Mouse (Mus musculus) telencephalon, adult 2 months (tissue): ENCODE data around the gene Zfp819.

ENCODE experiments used
- DNase-seq: peaks from one replicate; pipeline ENCODE4 v3.0.0-alpha.2; 2011; ENCODE audit warnings: low read depth, low spot score

The Zfp819 gene

DNA sequence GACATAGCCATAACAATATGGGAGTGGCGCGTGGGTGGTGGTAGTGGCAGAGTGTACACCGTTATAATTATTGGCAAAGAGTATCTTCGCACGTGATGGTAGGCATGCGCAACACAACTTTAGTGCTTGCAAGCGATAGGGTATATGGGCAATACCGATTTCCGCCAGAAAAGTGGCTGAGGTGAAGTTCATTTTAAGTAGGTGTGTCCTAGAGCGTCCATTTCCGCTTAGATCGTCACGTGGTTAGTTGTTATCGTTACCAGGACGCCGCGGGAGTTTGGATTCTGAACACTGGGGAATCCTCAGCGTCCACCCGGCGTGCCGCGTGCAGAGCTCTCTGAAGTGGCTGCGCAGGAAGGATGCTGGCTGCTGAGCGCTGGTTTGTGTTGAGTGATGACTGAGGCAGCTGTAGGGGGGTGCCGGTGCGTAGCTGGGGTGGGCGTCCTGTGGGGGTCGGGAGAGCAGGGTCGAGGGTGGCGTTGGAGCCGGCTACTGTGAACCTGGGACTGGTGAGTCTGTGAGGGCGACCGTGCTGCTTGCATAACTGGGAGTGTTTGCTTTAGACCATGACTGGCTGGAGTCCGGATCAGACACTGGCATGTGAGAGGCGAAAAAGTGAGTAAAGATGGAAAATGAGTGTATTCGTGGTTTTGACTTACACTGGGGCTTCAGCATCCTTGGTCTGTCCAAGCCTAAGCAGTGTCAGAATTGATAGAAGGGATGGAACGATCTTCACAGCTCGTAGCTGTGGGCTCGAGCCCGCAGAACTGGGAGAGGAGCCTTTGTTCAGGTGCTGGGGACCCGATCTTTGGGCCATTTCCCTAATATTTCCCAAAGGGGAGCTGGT, at the start of gene Zfp819:
TSS of gene Zfp819 (plus strand) at position 274 of the 847 bp plus-strand sequence.
- peak; percentile 61 for DNase-seq

DNA sequence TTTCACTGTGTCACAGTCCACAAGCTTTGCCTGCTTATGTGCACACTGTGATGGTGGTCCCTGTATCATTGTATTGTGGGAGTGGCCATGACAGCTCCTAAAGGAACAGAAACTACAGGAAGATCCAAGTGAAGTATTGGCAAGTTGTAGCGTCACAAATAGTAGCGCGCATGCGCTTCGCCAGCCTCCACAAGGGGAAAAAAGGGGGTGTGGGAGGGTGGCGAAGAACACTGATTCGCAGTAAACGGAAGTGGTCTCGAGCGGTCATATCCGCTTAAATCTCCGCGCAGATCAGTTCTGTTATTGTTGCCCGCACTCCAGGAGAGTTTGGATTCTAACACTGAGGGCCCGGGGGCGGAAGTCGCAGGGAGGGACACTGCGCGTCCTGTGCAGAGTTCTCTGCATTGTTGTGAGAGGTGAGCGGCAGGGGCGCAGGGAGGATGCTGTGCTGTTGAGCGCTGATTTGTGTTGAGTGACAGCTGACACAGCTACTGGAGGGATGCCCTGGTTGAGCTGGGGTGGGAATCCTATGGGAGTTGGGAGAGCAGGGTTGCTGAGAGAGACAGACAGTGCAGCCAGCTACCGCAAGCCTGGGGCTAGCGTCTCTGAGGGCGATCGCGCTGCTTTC, 44.8 kb upstream of the Zfp819 start, which contains the start of gene Zfp658:
TSS of gene Zfp658 (plus strand) at position 251 of the 628 bp plus-strand sequence.
- peak; percentile 94 for DNase-seq

DNA sequence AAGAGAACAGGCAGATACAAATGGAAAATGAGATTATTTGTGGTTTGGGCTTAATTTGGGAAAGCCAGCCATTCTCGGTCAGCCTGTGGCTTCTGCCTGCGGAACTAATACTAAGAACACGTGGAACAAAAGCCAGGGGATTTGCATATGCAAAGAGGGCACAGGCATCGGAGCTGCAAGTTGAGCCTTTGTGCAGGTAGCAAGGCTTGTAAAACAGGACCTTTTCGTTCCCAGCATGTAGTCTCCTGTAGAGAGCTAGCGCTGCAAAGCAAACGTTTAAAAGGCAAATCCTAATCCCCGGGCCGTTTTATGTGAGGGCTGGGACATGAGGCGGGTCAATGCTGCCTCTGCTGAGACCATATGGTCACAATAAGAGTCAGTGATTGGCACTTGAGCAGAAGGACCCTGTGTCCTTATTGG, 44.3 kb upstream of the Zfp819 start:
- no peak for DNase-seq

DNA sequence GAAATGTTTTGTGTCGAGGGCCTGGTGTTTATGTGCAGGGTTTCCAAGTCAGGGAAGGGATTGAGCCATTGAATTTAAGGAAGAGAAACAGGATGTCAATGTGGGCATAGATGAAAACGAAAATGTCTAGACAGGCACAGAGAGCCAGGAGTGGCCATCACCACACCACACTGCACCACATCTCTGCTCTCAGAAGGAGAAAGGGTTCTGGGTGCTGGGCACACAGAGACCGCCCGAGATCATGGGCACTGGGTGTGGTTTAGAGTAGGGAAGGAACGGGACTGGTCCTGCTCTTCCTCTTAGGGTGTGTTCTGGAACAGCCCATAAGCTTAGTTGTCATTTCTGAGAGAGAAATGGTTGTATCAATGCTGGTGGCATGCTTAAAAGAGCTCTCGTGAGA, 43.7 kb upstream of the Zfp819 start:
- DNase-seq = no peak

DNA sequence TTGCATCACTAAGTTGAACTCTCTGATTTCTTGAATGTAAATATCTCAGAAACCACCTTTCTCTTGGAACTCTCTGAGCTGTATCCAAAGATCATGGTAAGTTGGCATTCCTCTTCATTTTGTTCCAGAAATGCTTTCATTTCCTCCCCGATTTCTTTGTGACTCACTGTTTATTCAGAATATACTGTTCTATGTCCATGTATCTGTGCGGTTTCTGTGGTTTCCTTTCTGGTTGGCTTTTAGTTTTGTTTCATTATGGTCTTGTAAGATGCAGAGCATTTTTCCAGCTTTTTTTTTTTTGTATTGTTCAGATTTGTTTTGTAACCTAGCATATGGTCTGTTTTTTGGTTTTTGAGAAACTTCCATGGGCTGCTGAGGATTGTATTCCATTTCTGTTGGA, 35.8 kb upstream of the Zfp819 start:
- DNase-seq = no peak

DNA sequence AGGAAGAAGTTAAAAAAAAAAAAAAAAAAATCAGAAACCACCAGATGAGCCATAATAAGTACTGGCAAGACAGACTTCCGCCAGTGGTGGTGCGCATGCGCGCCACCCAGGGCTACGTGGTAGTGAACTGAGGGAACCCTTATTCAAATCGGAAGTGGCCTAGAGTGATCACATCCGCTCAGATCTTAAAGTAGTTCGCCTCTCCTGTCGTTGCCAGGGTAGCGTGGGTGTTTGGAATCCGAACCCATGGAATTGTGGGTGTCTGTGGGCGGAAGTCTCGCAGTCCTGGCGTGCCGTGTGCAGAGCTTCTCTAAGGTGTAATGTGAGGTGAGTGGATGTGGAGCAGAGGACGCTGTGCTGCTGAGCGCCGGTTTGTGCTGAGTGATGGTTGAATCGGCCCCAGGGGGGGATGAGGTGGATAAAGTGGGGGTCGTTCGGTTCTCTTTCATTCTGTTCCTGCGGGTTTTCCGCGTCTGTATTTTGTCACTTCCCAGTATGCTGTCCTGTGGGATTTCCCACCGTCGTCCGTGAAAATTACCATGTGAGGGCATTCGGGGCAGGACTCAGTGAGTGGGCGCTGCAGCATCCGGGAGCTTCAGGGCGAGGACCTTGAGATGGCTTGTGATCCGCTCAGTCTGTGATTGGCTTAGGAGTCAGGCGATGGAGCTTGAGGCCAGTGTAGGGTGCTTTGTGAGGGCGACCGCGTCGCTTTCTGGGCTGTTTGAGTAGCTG, 27.4 kb upstream of the Zfp819 start, which contains the start of gene Zfp719:
TSS of gene Zfp719 (plus strand) at position 171 of the 732 bp plus-strand sequence.
- DNase-seq = peak; percentile 100

DNA sequence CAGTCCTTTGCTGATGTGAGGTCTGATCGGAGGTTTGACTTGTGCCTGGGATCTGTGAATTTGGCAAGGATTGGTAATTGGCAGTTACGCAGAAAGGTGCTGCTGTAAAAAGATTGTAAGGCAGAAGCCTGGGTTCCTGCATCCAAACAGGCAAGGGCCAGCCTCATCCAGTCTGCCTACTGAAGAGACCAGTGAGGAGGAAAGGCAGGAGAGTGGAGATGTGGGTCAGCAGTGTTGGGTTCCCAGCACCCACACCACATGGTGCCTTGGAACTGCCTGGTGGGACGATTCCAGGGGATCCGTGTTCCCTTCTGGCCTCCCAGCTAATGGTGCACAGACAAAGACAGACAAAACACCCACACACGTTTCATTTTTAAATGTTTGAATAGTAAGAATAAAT, 26.4 kb upstream of the Zfp819 start:
- no peak for DNase-seq

DNA sequence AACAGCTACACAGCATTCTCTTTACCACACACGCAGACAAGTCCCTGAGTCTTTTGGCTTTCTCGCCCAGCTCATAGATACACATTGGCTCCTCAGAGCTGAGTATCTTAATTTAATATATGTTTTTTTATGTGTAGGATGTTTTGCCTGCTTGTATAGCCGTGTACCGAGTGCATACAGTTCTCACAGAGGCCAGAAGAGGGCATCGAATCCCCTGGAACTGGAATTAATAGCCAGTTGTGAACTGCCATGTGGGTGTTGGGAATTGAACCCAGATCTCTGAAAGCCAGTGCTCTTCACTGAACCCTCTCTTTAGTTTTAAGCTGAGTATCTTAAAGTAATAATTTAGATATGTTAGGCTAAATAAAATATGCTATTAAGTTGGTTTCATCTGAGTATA, 22.2 kb upstream of the Zfp819 start:
- no peak for DNase-seq

DNA sequence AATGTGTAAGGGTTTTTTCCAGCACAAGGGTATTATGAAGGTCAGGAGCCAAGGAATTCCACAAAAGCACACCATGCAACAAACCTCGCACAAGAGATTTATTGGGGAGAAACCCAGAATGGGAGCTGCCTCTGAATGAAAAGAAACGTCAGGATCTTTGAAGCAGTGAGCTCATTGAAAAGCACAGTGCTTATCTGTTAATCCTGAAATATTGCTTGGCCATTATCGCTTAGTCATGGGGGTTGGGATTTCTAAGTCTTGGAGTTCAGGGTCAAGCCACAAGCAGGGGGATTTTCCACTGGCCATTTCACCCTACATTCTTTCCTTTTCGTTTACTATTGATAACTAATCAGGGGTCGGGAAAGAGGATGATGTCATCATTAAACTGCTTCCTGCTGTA, 5.1 kb upstream of the Zfp819 start:
- no peak for DNase-seq

DNA sequence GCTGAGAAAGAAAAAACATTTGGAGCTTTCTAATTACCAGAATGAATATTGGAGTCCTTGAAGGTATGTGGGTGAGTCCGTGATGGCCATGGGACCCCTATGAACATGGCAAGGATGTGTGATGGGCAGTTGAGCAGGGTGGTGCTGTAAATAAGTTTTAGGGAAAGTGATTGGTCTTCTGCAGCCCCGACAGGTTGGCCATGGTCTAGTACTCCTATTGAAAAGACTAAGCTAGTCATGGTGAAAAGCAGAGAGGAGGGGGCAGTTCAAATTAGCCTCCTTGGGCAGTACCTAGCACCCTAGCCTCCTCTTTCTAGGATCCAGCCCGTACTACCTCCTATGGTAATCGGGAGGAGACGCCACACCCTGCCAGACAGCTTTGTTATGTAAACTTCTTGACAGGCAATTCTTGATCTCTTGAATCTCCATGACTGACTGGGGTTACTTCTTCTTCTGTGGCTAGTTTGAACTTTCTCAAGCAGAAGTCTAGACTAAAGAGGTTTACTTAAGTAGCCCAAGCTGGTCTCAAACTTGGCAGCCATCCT, 846 bp downstream of the Zfp819 start:
- no peak for DNase-seq

DNA sequence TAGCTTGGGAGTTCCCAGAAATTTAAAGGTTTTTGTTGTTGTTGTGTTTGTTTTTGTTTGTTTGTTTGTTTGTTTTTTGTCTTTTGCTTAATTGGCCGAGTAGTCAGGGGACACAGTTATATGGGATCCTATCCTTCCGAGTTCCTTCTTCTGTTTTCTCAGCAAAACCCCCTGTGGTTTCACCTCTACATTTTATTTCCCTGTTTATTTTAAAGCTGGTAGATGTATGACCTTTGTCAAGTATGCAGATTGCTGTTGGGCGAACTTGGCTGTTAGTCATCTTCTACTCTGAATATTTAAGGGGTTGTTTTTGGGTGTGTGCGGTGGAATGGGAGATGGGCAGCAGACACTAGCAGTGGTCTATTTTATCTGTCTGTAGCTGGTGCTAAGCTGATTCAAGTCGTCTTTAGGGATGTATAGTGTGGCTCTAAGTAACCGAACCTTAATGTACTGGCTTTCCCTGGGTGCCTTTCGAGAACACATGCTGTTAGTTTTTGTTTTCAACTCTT, 1.4 kb downstream of the Zfp819 start:
- DNase-seq = no peak

DNA sequence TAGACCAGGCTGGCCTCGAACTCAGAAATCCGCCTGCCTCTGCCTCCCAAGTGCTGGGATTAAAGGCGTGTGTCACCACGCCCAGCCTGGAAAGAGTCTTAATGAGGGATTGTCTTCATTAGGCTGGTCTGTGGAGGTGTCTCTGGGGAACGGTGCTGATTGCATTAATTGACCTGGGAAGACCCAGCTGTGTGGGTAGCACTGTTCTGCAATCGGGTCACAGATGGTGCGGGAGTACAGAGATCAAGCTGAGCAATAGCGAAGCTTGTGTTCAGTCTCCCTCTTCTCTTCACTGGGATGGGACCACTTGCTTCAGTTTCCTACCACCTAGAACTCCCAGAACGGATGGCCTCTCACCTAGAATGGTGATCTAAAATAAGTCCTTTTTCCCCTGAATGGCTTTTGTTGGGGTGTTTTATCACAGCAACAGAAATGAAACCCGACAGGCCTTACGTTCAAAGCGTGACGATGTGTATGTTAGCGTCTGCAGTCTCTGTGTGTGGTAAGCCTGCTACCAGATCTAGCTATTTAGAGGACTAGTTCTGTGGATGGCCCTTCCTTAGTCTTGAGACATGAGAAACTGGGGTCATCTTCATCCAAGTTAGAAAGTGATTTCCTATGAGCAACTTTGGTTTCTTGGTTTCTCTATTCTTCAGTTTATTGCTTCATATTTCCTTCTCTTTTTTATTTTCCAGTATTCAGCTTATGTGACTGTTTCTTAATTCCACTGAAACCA, 7.0 kb downstream of the Zfp819 start:
- no peak for DNase-seq

DNA sequence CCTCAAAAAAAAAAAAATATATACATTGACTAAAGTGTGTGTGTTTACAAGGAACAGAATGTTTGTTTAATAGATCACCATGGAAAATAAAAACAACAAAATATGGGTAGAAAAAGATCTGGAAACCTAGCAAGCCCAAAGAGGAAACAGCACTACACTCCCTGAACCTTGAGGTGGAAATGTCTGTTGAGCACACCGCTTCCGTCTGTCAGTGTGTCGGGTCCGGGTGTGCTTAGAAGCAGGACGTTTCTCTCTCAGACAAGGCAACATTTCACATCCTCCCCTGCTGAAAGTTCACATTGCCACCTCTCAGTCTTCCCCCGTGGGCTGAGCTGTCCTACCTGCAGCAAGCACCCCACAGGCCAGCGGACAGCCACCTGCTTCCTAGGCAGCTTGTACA, 16.0 kb downstream of the Zfp819 start:
- no peak for DNase-seq

DNA sequence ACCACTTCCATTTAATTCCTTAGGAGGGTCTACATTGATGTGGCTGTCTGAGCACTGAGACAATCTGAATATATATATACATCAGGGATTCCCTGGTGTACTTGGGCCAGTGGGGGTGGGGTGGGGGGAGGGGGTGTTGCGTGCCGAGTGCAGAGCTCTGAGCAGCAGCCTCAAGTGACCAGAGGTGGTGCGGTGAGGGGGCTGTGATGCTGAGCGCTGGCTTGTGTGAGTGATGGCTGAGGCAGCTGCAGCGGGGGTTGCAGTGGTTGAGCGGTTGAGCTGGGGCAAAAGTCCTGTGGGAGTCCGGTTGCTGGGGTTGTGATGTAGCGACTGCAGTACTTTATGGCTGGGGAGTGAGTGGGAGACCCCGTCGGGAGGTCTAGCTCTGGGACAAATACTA, 16.9 kb downstream of the Zfp819 start:
- no peak for DNase-seq

DNA sequence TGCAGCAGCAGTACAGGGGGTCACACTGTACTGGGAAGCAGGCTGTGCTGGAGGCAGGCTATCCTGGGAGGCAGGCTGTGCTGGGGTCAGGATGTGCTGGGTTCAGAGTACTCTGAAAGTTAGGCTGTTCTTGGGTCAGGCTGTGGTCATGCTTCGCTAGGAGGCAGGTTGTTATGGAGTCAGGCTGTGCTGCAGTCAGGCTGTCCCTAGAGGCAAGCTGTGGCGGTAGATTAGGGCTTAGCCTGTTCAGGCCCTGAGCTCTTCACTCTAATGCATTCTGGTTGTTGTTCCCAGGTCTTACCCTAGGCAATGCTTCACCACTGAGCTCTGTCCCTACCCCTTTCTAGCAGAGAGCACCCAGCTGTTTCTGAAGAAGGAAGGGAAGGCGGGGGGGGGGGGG, 18.1 kb downstream of the Zfp819 start:
- DNase-seq = no peak

DNA sequence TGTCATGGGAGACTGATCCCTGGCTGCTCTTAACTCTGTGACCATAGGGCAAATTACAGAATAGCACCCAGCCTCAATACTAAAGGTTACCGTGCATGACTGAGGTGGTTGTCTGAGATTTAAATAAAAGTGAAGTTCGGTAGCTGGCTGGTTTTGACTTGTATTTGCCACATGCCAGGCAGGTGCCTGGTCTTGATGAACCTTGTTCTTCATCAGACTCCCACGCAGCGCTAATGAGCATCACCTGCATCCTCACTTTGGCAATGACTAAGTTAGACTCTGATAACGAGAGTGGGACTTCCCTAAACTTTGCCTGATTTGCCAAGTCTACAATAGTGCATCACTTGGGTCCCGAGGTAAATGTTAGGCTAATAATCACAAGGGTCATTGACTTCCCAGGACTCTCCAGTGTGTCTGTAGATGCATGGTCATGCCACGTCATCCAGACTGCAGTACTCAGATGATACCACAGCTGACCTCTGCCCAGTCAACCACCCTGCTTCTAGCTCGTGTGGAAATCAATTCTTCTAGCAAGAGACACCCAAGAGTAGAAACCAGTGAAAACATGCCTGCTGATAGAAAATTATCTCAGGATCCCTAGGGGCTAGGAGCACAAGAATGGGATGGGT, 18.9 kb downstream of the Zfp819 start:
- no peak for DNase-seq

DNA sequence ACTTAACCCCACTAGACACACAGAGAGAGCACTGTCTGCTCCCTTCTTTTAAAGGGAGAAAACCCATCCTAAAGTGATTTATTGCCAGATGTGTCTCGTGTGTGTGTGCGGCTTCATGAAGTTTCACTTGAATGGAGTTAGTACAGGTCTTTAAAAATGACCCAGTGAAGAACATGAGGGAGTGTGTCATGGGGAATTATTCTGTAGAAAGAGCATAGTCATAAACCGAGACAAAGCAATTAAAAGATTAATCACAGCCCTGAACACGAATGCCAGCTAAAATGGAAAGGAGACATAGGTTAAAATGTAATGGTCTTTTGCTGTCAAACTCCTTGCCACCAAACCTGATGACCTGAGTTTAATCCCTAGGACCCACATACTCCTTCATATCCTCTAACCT, 27.0 kb downstream of the Zfp819 start:
- no peak for DNase-seq

DNA sequence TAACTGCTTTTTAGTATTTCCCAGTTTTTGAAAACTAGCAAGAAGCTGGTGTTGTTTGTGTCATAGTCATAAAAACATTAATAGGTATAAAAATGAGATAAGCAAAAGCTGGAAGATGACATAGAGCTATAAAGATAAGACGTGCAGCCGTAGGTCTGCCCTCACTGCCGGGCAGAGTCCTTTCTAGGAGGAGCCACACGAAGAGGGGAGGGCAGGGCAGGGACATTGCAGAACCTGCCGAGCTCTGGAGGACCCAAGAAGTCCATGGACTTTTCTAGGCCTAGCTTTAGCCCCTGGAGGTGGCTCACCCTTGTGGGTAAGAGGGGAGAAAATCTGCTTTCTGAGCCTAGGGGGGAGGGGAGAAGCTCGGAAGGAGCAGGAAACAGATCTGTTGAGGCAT, 27.5 kb downstream of the Zfp819 start, which contains the start of gene Ceacam18:
TSS of gene Ceacam18 (plus strand) at position 208 of the 400 bp plus-strand sequence.
- no peak for DNase-seq

DNA sequence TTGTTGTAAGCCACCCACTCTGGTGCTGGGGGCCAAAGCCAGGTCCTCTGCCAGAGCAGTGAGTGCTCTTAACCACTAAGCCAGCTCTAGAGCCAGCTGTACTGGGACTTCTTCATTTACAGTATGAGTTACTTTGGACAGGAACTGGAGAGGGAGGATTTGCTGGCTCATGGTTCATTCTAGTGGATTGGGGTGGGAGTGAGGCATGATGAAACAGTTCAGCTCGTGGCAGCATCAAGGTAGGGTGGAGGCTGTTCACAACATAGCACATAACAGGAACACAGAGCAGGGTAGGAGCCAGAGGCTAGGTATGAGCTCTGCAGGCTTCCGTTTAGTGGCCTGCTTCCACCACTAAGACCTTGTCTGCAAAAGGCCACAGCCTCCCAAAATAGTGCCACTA, 29.2 kb downstream of the Zfp819 start:
- DNase-seq = no peak

DNA sequence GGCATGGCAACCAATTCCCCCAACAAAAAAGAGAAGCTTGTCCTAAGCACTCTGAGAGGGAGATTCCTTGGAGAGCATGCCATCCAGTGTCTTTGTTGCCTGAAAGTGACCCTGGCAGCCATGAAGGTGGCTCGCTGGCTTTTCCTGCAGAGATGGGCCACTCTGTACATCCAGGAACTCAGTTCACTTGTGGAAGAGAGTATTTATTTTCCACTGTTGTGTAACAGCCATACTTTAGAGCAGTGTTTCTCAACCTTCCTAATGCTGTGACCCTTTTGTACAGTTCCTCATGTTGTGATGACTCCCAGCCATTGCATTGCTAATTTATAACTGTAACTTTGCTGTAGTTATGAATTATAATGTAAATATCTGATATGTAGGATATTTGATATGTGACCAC, 30.1 kb downstream of the Zfp819 start:
- DNase-seq = no peak

DNA sequence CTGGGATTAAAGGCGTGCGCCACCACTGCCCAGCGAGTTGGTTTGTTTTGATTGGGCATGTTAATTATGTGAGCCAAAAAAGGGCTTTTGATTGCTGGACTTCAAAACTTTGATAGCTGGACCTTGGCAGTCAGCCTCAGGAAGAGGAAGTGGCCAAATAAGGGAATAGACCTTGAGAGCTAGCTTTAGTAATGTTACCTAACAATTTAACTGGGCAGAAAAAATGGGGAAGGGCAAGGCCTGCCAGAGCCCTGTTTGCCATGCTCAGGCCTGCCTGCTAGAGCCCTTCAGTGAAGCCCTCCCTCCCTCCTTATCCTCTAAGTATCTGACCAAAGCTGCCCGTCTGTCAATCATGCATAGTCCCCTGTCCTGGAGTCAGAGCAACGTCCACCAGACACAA, 35.6 kb downstream of the Zfp819 start:
- DNase-seq = no peak
